Mouse (Mus musculus) R1 (cell line): ENCODE results near the gene Sytl3.

ENCODE experiments used
- DNase-seq: peaks from one replicate; pipeline ENCODE4 v3.0.0-alpha.2; 2018; ENCODE audit warnings: low read depth, low spot score

Gene Sytl3

GRCm38 (mm10) chr17:6752375-6752774 lies 93.5 kb downstream of the Sytl3 start:
- no peak for DNase-seq

DNA sequence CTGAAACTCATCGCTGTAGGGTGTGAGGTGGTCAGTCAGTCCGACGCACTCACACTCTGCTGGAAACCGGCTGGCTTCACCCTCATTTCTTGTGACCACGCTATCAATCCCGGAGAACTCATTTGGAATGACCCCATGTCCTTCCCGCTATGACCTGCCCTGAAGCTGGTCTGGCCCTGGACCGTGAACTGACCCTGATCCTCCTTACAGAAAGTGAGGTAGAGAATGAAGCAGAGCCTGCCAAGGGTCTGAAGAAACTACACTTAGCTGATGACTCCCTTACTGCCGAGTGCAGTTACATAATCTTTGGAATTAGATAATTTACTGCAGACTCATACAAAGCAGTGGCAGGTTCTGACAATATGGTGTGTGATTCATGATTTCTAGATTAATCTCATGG lies 96.3 kb downstream of the Sytl3 start:
- no peak for DNase-seq

DNA sequence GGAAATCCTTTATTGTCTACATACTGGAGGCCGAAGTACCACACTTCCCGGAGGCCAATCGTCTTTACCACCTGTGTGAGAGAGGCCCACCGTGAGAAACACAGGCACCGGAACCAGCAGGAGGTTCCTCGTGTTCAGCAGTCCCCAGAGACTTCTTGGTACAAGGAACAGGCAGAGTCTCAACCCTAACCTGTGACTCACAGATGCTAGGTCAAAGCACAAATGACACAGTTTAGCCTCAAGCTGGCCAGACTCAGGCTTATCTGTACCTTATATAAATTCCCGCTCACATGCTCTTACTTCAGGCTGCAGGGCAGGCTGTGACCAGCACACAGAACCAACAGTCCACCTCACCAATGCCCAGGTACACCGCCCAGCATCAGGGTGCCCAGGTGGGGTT lies 97.0 kb downstream of the Sytl3 start:
- no peak for DNase-seq

DNA sequence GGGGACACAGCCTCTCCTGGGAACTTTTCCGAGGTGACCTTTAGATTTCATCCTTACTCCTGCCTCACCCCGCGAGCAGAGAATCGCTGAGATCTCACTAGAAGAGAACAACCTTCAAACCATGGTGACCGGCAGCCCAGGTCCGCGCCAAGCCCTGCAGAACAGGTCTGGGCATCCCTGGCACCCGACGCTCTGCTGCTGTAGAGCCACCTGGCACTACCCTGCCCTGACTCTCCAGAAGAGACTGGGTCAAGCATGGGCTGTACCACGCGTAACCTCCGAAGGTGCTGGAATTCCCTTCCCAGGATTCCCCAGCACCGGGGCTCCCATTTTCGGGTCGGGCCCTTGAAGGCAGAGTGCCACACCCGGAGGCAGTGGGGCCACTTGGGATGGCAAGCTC lies 99.0 kb downstream of the Sytl3 start:
- DNase-seq, result no peak

DNA sequence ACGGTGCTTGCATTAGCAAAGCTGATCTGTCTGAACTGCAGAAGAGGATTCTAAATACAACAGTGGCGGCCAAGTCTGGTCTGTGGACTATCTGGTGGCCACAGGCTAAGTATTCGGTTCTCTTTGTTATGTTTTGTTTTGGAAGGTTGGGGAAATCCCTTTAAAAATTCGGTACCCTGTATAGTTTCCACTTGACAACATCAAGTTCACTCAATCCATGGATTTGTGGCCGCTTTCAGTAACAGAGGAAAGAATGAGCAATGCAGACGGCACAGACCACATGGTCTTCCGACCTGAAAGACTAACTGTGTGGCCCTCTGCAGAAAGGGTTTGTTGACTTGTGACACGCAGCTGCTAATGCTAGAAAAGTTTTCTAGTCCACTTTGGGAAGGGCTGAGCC lies 100.0 kb downstream of the Sytl3 start:
- no peak for DNase-seq

DNA sequence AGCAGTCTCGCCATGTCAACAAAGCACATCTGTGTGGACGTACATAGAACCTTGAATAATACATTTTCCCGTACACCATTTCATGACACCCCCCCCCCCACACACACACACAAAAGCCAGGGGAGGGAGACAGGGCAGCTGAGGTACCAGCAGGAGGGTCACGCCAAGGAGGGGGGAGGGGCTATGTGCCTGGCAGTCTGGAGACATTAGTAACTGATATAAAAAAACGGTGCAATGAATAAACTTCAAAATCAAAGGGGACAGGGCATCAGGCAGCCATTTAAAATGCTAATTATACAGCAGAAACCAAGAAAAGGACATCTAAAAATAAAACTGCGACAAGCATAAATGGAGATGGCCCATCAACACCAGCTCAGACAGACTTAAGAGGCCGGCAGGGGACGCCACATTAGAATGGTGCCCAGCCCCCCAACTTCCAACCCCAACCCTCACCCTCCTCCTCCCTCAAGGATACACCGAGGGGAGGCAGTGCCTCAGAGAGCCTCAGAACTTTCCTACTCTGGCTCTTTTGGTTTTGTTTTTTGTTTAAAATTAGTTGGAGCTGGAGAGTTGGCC lies 100.9 kb downstream of the Sytl3 start:
- peak; percentile 44 for DNase-seq

DNA sequence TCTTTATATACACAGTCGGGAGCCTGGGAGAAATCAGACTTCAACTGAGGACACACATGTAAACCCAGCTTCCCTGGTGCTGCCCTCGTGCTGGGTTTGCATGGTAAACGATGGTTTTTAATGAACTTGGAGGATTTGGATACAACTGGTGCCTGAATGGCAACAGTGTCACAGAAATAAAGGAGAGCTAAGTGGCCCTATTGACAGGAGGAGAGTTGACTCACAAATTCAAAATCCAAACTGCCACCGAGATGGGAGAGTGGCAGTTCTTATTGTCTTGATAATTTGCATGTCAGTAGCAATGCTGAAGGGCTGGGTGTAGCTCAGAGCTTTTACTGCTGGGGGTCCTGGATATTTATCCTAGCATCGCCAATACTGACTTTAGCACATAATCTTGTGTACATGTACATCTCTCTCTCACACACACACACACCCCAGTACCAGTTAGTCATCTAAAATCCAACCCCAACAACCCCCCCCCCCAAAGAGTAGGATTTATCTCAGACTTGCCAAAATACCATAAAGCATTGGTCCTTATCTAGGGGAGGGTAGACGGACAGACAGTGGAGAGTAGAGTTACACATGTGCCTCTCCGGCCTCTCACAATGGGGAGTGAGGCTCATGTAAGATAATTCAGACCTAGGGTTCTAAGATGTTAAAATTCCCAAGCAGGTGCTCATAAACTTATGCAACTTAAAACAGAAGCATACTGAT lies 104.8 kb downstream of the Sytl3 start:
- DNase-seq, result no peak

DNA sequence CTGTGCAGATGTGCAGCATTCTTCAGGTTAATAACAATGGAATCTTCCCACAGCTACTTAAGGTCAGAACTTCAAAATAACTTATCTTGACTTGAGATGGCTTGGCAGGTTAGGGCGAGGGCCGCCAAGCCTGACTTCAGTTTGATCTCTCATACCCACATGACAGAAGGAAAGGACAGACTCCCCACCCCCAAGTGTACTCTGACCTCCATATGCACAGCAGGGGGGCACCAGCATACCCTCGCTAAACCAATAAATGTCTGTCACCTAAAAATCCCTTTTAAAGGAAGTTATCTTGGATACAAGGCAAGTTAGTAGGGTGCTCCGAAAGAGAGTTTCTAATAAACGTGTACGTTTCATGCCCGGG lies 105.3 kb downstream of the Sytl3 start:
- DNase-seq, result no peak

GRCm38 (mm10) chr17:6764730-6765129 lies 105.8 kb downstream of the Sytl3 start:
- DNase-seq, result no peak

GRCm38 (mm10) chr17:6765886-6766285 lies 107.0 kb downstream of the Sytl3 start:
- peak; percentile 81 for DNase-seq

GRCm38 (mm10) chr17:6766823-6767222 lies 107.9 kb downstream of the Sytl3 start:
- DNase-seq, result peak; percentile 51

GRCm38 (mm10) chr17:6767771-6768170 lies 108.9 kb downstream of the Sytl3 start:
- DNase-seq, result no peak

- no peak for DNase-seq
These were observed 109.5 kb downstream of the Sytl3 start for GRCm38 (mm10) chr17:6768301-6768788.

- no peak for DNase-seq
These were observed 110.7 kb downstream of the Sytl3 start for GRCm38 (mm10) chr17:6769602-6770001.

- no peak for DNase-seq
These were observed 113.0 kb downstream of the Sytl3 start for GRCm38 (mm10) chr17:6771661-6772489.

GRCm38 (mm10) chr17:6772490-6772773 lies 113.5 kb downstream of the Sytl3 start:
- DNase-seq, result no peak

GRCm38 (mm10) chr17:6773249-6773966 lies 114.5 kb downstream of the Sytl3 start:
- DNase-seq, result peak; percentile 35

DNA sequence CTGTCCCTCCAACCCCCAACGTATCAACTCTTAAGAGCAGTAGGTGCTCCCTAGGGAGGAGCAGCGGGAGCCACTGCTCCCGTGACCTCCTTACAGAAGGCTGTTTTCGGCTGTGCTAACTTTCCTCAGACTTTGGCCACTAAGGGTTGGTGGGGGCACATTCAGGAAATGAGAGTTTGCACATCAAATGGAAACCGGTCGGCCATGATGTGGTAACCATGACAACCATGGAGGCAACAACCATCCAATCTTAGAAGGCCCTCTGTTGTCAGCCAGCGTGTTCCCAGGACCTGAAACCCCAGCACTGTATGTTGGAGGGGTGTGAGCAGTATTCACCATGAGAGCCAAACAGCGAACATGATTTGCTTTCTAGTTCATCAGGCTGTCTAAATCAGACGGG lies 116.3 kb downstream of the Sytl3 start:
- DNase-seq, result peak; percentile 80

DNA sequence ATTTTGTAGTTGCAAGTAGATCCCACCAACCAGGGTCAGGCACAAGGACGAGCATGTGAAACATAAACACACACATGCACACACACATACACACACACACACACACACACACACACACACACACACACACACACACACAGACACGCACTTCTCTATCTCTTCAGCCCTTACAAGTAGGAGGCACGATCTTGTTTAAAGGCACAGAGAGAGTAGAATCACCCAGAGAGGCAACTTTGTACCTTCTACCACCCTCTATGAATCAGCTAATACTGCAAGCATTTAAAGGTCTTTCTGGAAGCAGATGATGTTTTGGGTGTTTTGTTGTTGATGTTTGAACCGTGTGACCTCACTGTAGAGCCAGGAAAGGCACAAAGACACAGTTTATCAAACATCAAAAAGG lies 116.8 kb downstream of the Sytl3 start:
- no peak for DNase-seq

DNA sequence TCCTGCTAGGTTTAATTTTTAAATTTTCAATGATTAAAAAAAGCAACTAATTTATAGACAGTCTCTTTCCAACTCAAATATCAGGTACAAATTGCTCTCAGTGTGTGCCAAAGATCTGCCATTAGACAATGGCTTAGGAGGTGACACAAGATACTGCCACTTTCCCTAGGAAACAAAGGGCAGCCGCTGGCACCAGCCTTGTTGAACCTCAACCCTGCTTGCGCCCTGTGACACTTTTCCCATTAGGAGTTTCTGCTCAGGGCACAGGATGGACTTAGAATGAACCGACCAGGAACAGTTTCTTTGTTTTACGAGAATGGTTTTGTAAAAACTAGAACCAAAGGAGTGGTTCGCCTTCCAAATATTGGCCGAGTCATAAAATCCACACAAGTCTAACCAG lies 117.2 kb downstream of the Sytl3 start:
- DNase-seq, result no peak

- peak; percentile 48 for DNase-seq
These were observed 117.7 kb downstream of the Sytl3 start for GRCm38 (mm10) chr17:6776576-6776975.

DNA sequence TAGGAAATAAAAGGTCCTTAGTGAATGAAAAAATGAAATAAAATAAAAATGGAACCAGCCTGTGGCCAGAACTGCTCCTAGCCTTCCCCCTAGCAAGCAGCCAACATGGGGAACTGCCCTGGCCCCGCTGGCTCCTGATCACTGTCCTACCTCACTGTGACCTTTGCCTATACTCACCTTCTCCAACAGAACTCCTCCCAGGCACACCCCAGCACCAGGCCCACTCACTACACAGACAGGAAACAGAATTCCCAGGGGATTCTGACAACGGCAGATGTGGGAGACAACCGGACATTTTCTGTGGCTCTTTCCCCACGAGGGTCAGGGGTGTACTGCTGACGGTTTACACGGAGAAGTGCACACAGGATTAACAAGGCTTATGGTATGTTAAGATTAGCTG lies 118.2 kb downstream of the Sytl3 start:
- peak; percentile 54 for DNase-seq
